Mouse (Mus musculus) urinary bladder, postnatal 25 days (tissue): ENCODE measurements at regions not wholly inside any gene's neighbourhood (a gene's known extent, or its start where the extent isn't known, plus 50 kb on each side); places are given as distances from the start of the nearest gene placed in this dataset.

Experiments
- DNase-seq: peaks from one replicate; pipeline ENCODE4 v3.0.0; 2022; ENCODE audit warnings: low spot score

DNA sequence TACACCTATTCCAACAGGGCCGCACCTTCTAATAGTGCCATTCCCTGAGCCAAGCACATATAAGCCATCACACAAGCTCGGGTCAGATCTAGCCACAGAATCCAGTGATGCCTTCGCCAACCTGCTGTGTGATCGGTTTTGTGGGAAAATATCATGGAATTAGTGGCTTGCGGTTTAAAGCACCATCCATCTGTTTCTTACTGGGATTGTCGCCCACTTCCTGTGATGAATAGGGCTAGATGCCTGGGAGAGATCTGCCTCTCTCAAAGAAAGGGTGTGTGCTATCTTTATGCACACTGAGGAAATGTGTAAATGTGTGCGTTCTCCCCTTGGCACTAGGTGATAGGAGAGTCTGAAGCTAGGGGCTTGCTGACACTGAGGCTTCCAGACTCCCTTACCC lies 154.5 kb upstream of the Smim23 start:
- no peak for DNase-seq

GRCm38 (mm10) chr11:32976572-32976971 lies 152.2 kb upstream of the Smim23 start:
- DNase-seq, result no peak

- DNase-seq, result no peak
Measured at GRCm38 (mm10) chr11:32973453-32973852, 149.0 kb upstream of the Smim23 start.

DNA sequence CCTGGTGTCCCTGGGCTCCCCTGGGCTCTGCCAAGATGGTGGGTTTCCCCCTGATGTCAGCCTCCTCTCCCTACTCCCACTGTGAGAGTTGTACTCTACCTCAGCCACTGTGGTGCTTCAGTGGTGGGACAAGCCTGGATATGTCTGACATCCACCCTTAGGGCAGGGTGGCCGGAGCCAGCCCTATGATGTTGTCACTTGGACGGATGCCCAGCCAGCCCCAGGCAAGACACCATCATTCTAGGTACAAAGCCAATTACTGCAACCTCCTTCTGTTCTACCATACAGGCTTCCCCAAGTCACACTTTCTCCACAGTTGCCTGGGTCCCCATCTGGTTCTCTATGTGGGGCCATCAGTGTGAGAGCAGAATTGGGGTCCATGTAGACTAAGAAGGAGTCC lies 141.0 kb upstream of the Smim23 start:
- DNase-seq, result no peak

DNA sequence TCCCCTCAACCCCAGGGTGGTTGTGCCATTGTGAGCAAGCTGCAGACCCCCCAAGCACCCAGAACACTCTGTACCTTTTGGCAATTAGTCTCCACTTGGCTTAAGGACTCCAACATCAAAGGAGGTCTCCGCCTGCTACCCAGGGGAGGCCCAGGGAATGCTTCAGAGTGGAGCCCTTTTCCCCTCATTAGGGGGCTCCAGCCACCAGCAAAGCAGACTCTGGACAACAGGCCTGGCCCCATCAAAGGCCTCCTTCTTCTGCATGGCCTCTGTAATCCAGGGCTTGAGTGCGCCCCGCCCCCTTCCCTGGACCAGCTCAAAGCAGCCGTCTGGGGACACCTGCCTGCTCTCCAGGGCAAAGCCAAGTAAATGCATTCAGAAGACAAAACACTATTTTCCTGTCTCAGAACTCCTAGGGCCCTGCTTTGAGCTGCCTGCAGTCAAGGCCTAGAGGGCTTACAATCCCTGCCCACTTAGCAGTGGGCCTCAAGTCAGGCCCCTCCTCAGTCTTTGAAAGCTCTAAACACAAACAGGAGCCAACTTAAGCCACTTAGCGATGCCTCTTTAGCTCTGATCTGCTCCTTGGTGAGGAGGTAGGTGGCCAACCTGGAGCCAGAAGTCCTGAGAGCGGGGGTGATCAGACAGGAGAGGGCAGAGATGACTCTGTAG lies 139.4 kb upstream of the Smim23 start:
- no peak for DNase-seq

GRCm38 (mm10) chr11:32961600-32961999 lies 137.2 kb upstream of the Smim23 start:
- DNase-seq, result no peak

- no peak for DNase-seq
Measured at GRCm38 (mm10) chr11:32958961-32959360, 134.6 kb upstream of the Smim23 start.

- no peak for DNase-seq
Measured at GRCm38 (mm10) chr11:32956993-32957392, 132.6 kb upstream of the Smim23 start.

DNA sequence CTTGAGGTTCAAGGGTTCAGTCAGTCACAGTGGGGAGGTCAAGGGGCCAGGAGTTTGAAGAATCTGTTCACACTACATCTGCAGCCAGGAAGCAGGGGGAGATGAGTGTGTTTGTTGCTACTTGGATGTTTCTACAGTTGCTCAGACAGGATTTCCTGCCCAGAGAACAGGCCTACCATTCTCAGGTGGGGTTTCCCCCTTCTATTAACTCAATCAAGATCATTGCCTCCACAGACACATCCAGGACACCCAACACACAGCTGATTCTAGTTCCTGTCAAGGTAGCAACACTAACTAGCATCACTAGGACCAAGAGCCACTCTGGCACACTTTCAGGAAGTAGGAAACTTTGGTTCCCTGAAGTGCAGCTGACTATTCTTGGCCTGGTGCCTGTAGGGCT lies 127.9 kb upstream of the Smim23 start:
- no peak for DNase-seq

DNA sequence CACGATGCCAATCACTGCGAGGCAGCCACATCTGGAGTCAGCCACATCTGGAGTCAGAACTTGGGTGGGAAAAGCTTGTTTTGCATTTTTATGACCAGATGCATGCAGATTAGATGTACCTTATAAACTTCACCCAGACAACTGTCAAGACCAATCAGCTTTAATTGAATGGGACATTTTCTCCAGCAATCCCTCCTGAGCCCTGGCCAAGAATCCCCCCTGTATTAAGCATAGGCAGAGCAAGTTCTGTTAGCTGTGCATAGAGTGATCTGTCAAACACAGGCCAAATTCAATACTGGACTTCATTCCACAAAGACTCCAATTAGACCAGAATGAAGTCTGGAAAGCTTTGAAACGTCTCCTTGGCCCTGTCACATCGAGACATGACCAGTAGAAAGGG lies 123.7 kb upstream of the Smim23 start:
- DNase-seq, result no peak

GRCm38 (mm10) chr11:32946481-32947001 lies 122.1 kb upstream of the Smim23 start:
- DNase-seq, result no peak

DNA sequence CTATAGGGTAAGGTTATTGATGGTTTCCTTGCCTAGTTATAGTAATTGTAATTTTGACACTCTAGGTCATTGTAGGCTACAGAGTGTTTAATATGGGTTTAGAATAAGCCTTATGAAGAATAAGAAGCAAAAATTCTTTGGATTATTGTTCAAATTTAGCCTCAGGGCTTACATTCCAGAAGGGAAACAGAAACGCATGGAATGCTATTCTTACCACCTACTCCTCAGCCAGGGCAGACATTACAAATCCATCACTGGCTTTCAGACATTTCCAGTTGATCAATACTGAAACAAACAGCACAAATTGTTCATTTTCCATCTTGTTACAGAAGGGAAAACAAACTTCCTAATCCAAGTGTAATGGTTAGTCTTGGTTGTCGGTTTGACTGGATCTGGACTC lies 120.7 kb upstream of the Smim23 start:
- no peak for DNase-seq

GRCm38 (mm10) chr11:32941331-32942009 lies 117.1 kb upstream of the Smim23 start:
- no peak for DNase-seq

- DNase-seq, result no peak
Measured at GRCm38 (mm10) chr11:32939102-32939501, 114.7 kb upstream of the Smim23 start.

GRCm38 (mm10) chr11:32937167-32937566 lies 112.8 kb upstream of the Smim23 start:
- DNase-seq, result no peak

DNA sequence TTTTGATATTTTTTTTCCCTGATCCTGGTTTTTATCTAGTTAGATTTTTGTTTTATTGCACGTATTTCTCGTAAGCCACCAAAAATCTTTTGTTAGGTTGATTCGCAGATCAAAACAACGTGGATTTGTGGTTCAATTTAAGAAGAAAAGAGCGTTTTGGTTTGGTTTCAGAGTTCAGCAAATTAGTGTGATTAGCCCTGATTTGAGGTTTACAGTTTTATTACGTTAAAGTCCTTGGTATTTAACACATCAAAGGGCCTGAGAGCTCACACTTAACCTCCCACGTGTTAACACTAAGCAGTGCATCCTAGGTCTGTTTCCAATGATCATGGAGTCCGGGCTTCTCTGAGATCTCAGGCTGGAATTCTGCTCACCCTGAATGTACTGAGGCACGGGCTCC lies 107.5 kb upstream of the Smim23 start:
- DNase-seq, result no peak

- DNase-seq, result no peak
Measured at GRCm38 (mm10) chr11:32931018-32931417, 106.6 kb upstream of the Smim23 start.

DNA sequence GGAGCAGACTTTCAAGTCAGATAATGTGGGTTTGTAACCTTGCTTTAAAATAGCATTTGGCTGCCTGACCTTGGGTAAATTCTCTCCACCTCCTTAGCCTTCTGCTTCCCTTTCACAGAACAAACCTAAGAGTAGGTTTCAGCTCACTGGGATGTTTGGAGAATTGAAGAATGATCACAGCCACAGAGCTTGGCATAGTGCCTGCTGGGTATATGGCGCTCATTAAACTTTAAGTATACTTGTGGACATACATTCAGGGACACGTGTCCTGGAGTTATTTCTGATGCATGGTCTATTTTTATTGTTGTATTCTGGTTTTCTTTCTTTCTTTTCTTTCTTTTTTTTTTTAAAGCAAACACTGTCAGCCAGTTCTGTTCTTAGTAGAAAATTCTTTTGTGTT lies 104.4 kb upstream of the Smim23 start:
- no peak for DNase-seq

DNA sequence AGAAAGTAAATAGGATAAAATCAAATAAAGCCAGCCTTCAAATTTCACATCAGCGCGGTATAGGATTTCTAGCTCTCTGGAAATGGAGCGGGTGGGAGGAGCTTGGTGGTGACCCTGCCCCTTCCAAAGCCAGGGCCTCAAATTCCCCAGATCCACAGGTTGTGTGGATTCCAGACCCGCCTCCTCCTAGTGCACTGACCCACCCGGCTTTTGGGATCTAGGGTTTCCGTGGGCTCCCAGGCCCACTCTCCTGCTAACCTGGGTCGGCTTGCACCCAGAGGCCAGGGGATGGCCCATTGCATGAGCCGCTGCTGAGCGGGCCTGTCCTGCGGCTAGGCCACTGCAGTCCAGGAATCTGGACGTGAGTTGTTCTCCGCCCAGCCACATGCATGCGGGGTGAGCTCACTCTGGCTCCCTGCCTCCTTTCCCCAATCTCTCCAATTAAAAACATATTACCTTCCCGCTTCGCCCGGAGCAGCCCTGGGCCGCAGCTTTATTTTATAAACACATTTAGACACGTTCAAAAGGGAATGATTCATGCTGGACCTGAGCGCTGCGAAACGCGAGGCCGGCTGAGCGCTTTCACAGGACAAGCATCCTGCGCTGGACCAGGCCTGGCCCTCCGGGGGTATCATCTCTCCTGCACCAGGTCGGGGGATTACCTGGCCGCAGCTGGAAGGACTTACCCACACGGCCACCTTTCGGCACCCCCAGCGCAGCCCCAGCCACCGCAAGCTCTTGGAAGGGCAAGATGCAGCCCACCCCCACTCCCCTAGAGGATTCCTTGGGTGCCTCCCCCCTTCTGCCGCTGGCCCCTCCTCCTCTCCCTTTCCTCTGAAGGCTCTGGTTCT lies 101.2 kb upstream of the Smim23 start:
- DNase-seq, result peak; percentile 23

- DNase-seq, result no peak
Measured at GRCm38 (mm10) chr11:32924932-32925331, 100.5 kb upstream of the Smim23 start.

GRCm38 (mm10) chr11:32913071-32913470 lies 88.7 kb upstream of the Smim23 start:
- DNase-seq, result no peak

DNA sequence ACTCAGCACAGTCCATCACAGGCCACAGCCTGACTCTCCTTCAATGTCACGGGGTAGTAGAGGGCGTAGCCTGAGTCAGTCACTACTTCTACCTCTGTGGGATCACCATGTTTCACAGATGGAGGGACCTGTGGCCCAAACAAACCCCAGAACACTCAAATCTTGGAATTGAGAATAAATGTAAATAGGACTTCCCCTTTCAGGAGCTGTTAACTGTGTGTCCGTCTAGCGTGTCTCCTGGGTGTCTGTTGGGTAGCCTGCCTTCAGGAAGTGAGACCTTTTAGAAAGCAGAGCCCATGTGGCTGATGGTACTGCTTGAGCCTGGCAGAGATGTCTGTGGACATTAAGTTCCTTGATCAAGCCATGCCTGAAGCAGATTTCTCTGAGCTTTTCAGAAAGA lies 87.4 kb upstream of the Smim23 start:
- no peak for DNase-seq
